Mouse (Mus musculus): Measurements from ENCODE around the gene Yap1. TPM values are rescaled to one million over a fixed set of nuclear protein-coding genes. Genes with fewer than 3 reads are reported as not detected.

Gene Yap1
- polyA plus RNA-seq, 1 experiment from 2014 or later, result 42.0 TPM

GRCm38 (mm10) chr9:7947946-7948345 is 56.5 kb downstream of the Yap1 start:
- Histone ChIP-seq H3K4me3 (ENCODE audit: low read depth, low read length) (no peak overlapping the region), H3K9ac (no peak overlapping the region), H3K27ac (ENCODE audit: low read depth) (no peak overlapping the region), H3K27me3 (ENCODE audit: insufficient read depth, low read length) (no peaks in the 10 kb centered on the region), H3K4me1 (ENCODE audit: insufficient read depth) (no peaks in the 10 kb centered on the region), H3K4me2 (no peak overlapping the region), H3K9me3 (ENCODE audit: low read depth, low read length) (no peaks in the 10 kb centered on the region), H3K36me3 (ENCODE audit: insufficient read depth) (peaks cover 79% of the 10 kb centered on the region)
- TF ChIP-seq CTCF (IDR thresholded peaks at IDR 0.05; ENCODE audit: low read depth), result no peak
- no peak for DNase-seq
- WGBS, result 83% methylated on average over 4 of the region's 4 CpGs
- ATAC-seq (ENCODE audit: insufficient read depth), result no peak

- ATAC-seq (ENCODE audit: insufficient read depth) (no peak), DNase-seq (no peak)
- Histone ChIP-seq H3K36me3 (ENCODE audit: insufficient read depth) (peaks cover 66% of the 10 kb centered on the region), H3K9ac (no peak overlapping the region), H3K27ac (ENCODE audit: low read depth) (no peak overlapping the region), H3K4me1 (ENCODE audit: insufficient read depth) (no peaks in the 10 kb centered on the region), H3K4me2 (no peak overlapping the region), H3K27me3 (ENCODE audit: insufficient read depth, low read length) (no peaks in the 10 kb centered on the region), H3K9me3 (ENCODE audit: low read depth, low read length) (no peaks in the 10 kb centered on the region), H3K4me3 (ENCODE audit: low read depth, low read length) (no peak overlapping the region)
- TF ChIP-seq CTCF (IDR thresholded peaks at IDR 0.05; ENCODE audit: low read depth), result no peak
- WGBS, result 83% methylated on average over 7 of the region's 7 CpGs
Observed at GRCm38 (mm10) chr9:7943796-7944462, 60.5 kb downstream of the Yap1 start.

GRCm38 (mm10) chr9:7942701-7943100 is 61.7 kb downstream of the Yap1 start:
- WGBS, result 90% methylated on average over 8 of the region's 8 CpGs
- no peak overlapping the region for H3K4me3 ChIP-seq (ENCODE audit: low read depth, low read length)
- DNase-seq, result no peak
- peaks cover 62% of the 10 kb centered on the region for H3K36me3 ChIP-seq (ENCODE audit: insufficient read depth)
- H3K4me2 ChIP-seq, result no peak overlapping the region
- no peaks in the 10 kb centered on the region for H3K9me3 ChIP-seq (ENCODE audit: low read depth, low read length)
- ATAC-seq (ENCODE audit: insufficient read depth), result no peak
- no peaks in the 10 kb centered on the region for H3K4me1 ChIP-seq (ENCODE audit: insufficient read depth)
- H3K27me3 ChIP-seq (ENCODE audit: insufficient read depth, low read length), result no peaks in the 10 kb centered on the region
- H3K9ac ChIP-seq, result no peak overlapping the region
- no peak overlapping the region for H3K27ac ChIP-seq (ENCODE audit: low read depth)
- no peak for TF ChIP-seq CTCF (IDR thresholded peaks at IDR 0.05; ENCODE audit: low read depth)

GRCm38 (mm10) chr9:7940075-7940474 is 64.3 kb downstream of the Yap1 start:
- Histone ChIP-seq H3K4me2 (no peak overlapping the region), H3K4me1 (ENCODE audit: insufficient read depth) (no peaks in the 10 kb centered on the region), H3K36me3 (ENCODE audit: insufficient read depth) (peaks cover 76% of the 10 kb centered on the region), H3K27me3 (ENCODE audit: insufficient read depth, low read length) (no peaks in the 10 kb centered on the region), H3K4me3 (ENCODE audit: low read depth, low read length) (no peak overlapping the region), H3K9ac (no peak overlapping the region), H3K27ac (ENCODE audit: low read depth) (no peak overlapping the region), H3K9me3 (ENCODE audit: low read depth, low read length) (no peaks in the 10 kb centered on the region)
- TF ChIP-seq CTCF (IDR thresholded peaks at IDR 0.05; ENCODE audit: low read depth), result no peak
- ATAC-seq (ENCODE audit: insufficient read depth) (no peak), DNase-seq (no peak)
- WGBS, result 88% methylated on average over 4 of the region's 4 CpGs

- TF ChIP-seq CTCF (IDR thresholded peaks at IDR 0.05; ENCODE audit: low read depth), result no peak
- ATAC-seq (ENCODE audit: insufficient read depth) (no peak), DNase-seq (no peak)
- H3K27me3 ChIP-seq (ENCODE audit: insufficient read depth, low read length), result no peaks in the 10 kb centered on the region
- no peak overlapping the region for H3K9ac ChIP-seq
- no peaks in the 10 kb centered on the region; the same call in 1 of the 2 replicates for H3K4me1 ChIP-seq (ENCODE audit: insufficient read depth)
- no peak overlapping the region for H3K4me3 ChIP-seq (ENCODE audit: low read depth, low read length)
- peaks cover 14% of the 10 kb centered on the region; the same call in 1 of the 2 replicates for H3K9me3 ChIP-seq (ENCODE audit: low read depth, low read length)
- no peak overlapping the region for H3K27ac ChIP-seq (ENCODE audit: low read depth)
- H3K4me2 ChIP-seq, result no peak overlapping the region
- H3K36me3 ChIP-seq (ENCODE audit: insufficient read depth), result peaks cover 89% of the 10 kb centered on the region
- 94% methylated on average over 10 of the region's 10 CpGs for WGBS
Observed at GRCm38 (mm10) chr9:7934419-7934818, 70.0 kb downstream of the Yap1 start.

- TF ChIP-seq CTCF (IDR thresholded peaks at IDR 0.05; ENCODE audit: low read depth), result no peak
- Histone ChIP-seq H3K4me3 (ENCODE audit: low read depth, low read length) (no peak overlapping the region), H3K9ac (no peak overlapping the region), H3K9me3 (ENCODE audit: low read depth, low read length) (peaks cover 14% of the 10 kb centered on the region; the same call in 1 of the 2 replicates), H3K27me3 (ENCODE audit: insufficient read depth, low read length) (no peaks in the 10 kb centered on the region), H3K4me1 (ENCODE audit: insufficient read depth) (no peaks in the 10 kb centered on the region; the same call in 1 of the 2 replicates), H3K4me2 (no peak overlapping the region), H3K27ac (ENCODE audit: low read depth) (peak overlapping the region; percentile 10; the same call in 1 of the 2 replicates), H3K36me3 (ENCODE audit: insufficient read depth) (peaks cover 70% of the 10 kb centered on the region)
- peak; percentile 72 for ATAC-seq (ENCODE audit: insufficient read depth)
- WGBS, result 56% methylated on average over 6 of the region's 6 CpGs
- peak; percentile 87 for DNase-seq
Observed at GRCm38 (mm10) chr9:7929552-7929951, 74.8 kb downstream of the Yap1 start.

GRCm38 (mm10) chr9:7928866-7929265 is 75.5 kb downstream of the Yap1 start:
- Histone ChIP-seq H3K4me1 (ENCODE audit: insufficient read depth) (no peaks in the 10 kb centered on the region; the same call in 1 of the 2 replicates), H3K4me3 (ENCODE audit: low read depth, low read length) (no peak overlapping the region), H3K9me3 (ENCODE audit: low read depth, low read length) (peaks cover 14% of the 10 kb centered on the region; the same call in 1 of the 2 replicates), H3K27ac (ENCODE audit: low read depth) (no peak overlapping the region), H3K36me3 (ENCODE audit: insufficient read depth) (peaks cover 63% of the 10 kb centered on the region), H3K27me3 (ENCODE audit: insufficient read depth, low read length) (no peaks in the 10 kb centered on the region), H3K4me2 (no peak overlapping the region), H3K9ac (no peak overlapping the region)
- 69% methylated on average over 3 of the region's 3 CpGs for WGBS
- no peak for ATAC-seq (ENCODE audit: insufficient read depth)
- TF ChIP-seq CTCF (IDR thresholded peaks at IDR 0.05; ENCODE audit: low read depth), result no peak
- DNase-seq, result no peak
